Mouse (Mus musculus): ENCODE measurements around the gene Mapk10. TPM values are rescaled to one million over a fixed set of nuclear protein-coding genes. Genes with fewer than 3 reads are reported as not detected.

Gene Mapk10
- total RNA-seq (2014; fragmentation: Nextera tagmentation) (not detected in 2 replicates), total RNA-seq (2017) (0.27 and 0.52 TPM in 2 replicates), polyA plus RNA-seq (2012) (not detected in 2 replicates)

- Histone ChIP-seq H3K9me3 (replicated peaks) (peaks cover 52% of the 10 kb centered on the region), H3K27me3 (ENCODE audit: insufficient read depth, low read length) (no peaks in the 10 kb centered on the region), H3K4me1 (ENCODE audit: insufficient read depth, low read depth, low read length) (no peaks in the 10 kb centered on the region), H3K36me3 (replicated peaks) (no peaks in the 10 kb centered on the region), H3K4me3 (ENCODE audit: low read depth, low read length) (no peak within 1 kb of the TSS)
- no peak for ATAC-seq (ENCODE audit: extremely low read depth, insufficient number of reproducible peaks, low FRiP score, poor library complexity, severe bottlenecking)
- TF ChIP-seq CTCF (IDR thresholded peaks at IDR 0.05; ENCODE audit: low read depth, low read length) = no peak
- no peak for DNase-seq (ENCODE audit: low spot score)
Measured at GRCm38 (mm10) chr5:103211101-103211848, at the start of gene Mapk10. TSS of gene Mapk10 (minus strand) at chr5:103211334.

DNA sequence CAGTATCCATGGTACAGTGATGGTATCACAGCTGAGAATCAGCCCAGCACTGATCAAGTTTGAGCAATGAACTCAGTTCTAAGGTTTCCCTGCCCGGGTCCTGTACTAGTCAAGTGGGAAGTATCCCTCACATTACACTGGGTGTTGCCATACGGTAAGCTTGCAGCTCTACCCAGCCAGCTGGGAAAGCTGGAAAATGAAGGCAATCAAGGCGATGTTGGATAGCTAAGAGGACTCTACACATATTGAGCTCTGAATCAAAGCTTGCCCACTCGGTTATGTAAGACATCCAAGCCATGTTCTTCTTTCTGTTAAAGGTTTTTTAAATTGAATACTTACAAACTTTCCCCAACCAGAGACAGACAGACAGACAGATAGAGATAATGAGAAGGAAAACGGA lies 45.0 kb upstream of the Mapk10 start:
- Histone ChIP-seq H3K9me3 (replicated peaks) (peaks cover 38% of the 10 kb centered on the region), H3K36me3 (replicated peaks) (no peaks in the 10 kb centered on the region), H3K27me3 (ENCODE audit: insufficient read depth, low read length) (no peaks in the 10 kb centered on the region), H3K4me3 (ENCODE audit: low read depth, low read length) (no peak overlapping the region), H3K4me1 (ENCODE audit: insufficient read depth, low read depth, low read length) (no peaks in the 10 kb centered on the region)
- no peak for ATAC-seq (ENCODE audit: extremely low read depth, insufficient number of reproducible peaks, low FRiP score, poor library complexity, severe bottlenecking)
- TF ChIP-seq CTCF (IDR thresholded peaks at IDR 0.05; ENCODE audit: low read depth, low read length) = no peak
- no peak for TF ChIP-seq POLR2AphosphoS5 (IDR thresholded peaks at IDR 0.05; ENCODE audit: insufficient replicate concordance, low read depth, low read length)
- no peak for TF ChIP-seq GATA2 (IDR thresholded peaks at IDR 0.05; ENCODE audit: borderline replicate concordance, low read depth, low read length)
- no peak for TF ChIP-seq TAL1 (conservative IDR thresholded peaks at IDR 0.05; ENCODE audit: low read depth, low read length)
- TF ChIP-seq GATA1 (IDR thresholded peaks at IDR 0.05; ENCODE audit: borderline replicate concordance, low read length) = no peak
- DNase-seq (ENCODE audit: low spot score) = no peak

DNA sequence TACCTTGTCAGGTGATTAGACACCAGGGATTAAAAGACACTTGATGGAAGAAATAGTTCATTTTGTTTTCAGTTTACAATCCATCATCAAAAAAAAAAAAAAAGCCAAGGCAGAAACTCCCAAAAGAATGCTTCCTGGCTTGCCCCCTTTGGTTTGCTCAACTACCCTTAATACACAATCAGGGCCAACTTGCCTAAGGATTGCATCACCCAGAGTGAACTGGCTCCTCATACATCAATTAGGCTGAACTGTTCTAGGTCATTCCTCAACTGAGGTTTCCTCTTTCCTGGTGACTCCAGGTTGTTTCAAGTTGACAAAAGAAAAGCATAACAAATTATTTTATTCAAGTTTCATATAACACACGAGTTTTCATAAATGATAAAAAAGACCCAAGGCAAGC lies 31.3 kb upstream of the Mapk10 start:
- H3K9me3 ChIP-seq (replicated peaks) = peaks cover 11% of the 10 kb centered on the region; the same call in 1 of the 2 replicates
- H3K4me3 ChIP-seq (ENCODE audit: low read depth, low read length) = no peak overlapping the region
- no peaks in the 10 kb centered on the region for H3K4me1 ChIP-seq (ENCODE audit: insufficient read depth, low read depth, low read length)
- TF ChIP-seq GATA2 (IDR thresholded peaks at IDR 0.05; ENCODE audit: borderline replicate concordance, low read depth, low read length) = no peak
- TF ChIP-seq POLR2AphosphoS5 (IDR thresholded peaks at IDR 0.05; ENCODE audit: insufficient replicate concordance, low read depth, low read length) = no peak
- no peak for TF ChIP-seq GATA1 (IDR thresholded peaks at IDR 0.05; ENCODE audit: borderline replicate concordance, low read length)
- TF ChIP-seq CTCF (IDR thresholded peaks at IDR 0.05; ENCODE audit: low read depth, low read length) = no peak
- no peak for TF ChIP-seq TAL1 (conservative IDR thresholded peaks at IDR 0.05; ENCODE audit: low read depth, low read length)
- H3K27me3 ChIP-seq (ENCODE audit: insufficient read depth, low read length) = no peaks in the 10 kb centered on the region
- H3K36me3 ChIP-seq (replicated peaks) = no peaks in the 10 kb centered on the region
- DNase-seq (ENCODE audit: low spot score) (no peak), ATAC-seq (ENCODE audit: extremely low read depth, insufficient number of reproducible peaks, low FRiP score, poor library complexity, severe bottlenecking) (no peak)

- TF ChIP-seq TAL1 (conservative IDR thresholded peaks at IDR 0.05; ENCODE audit: low read depth, low read length) = no peak
- TF ChIP-seq CTCF (IDR thresholded peaks at IDR 0.05; ENCODE audit: low read depth, low read length) = no peak
- TF ChIP-seq GATA2 (IDR thresholded peaks at IDR 0.05; ENCODE audit: borderline replicate concordance, low read depth, low read length) = no peak
- TF ChIP-seq GATA1 (IDR thresholded peaks at IDR 0.05; ENCODE audit: borderline replicate concordance, low read length) = no peak
- no peak for TF ChIP-seq POLR2AphosphoS5 (IDR thresholded peaks at IDR 0.05; ENCODE audit: insufficient replicate concordance, low read depth, low read length)
- H3K4me1 ChIP-seq (ENCODE audit: insufficient read depth, low read depth, low read length) = no peaks in the 10 kb centered on the region
- H3K36me3 ChIP-seq (replicated peaks) = no peaks in the 10 kb centered on the region
- H3K27me3 ChIP-seq (ENCODE audit: insufficient read depth, low read length) = no peaks in the 10 kb centered on the region
- H3K4me3 ChIP-seq (ENCODE audit: low read depth, low read length) = no peak overlapping the region
- ATAC-seq (ENCODE audit: extremely low read depth, insufficient number of reproducible peaks, low FRiP score, poor library complexity, severe bottlenecking) = no peak
- peaks cover 23% of the 10 kb centered on the region for H3K9me3 ChIP-seq (replicated peaks)
- DNase-seq (ENCODE audit: low spot score) = no peak
Measured at GRCm38 (mm10) chr5:103231822-103232221, 20.7 kb upstream of the Mapk10 start.

- H3K27me3 ChIP-seq (ENCODE audit: insufficient read depth, low read length) = no peaks in the 10 kb centered on the region
- TF ChIP-seq POLR2AphosphoS5 (IDR thresholded peaks at IDR 0.05; ENCODE audit: insufficient replicate concordance, low read depth, low read length) = no peak
- no peak for TF ChIP-seq CTCF (IDR thresholded peaks at IDR 0.05; ENCODE audit: low read depth, low read length)
- TF ChIP-seq GATA2 (IDR thresholded peaks at IDR 0.05; ENCODE audit: borderline replicate concordance, low read depth, low read length) = no peak
- no peak for TF ChIP-seq TAL1 (conservative IDR thresholded peaks at IDR 0.05; ENCODE audit: low read depth, low read length)
- TF ChIP-seq GATA1 (IDR thresholded peaks at IDR 0.05; ENCODE audit: borderline replicate concordance, low read length) = no peak
- ATAC-seq (ENCODE audit: extremely low read depth, insufficient number of reproducible peaks, low FRiP score, poor library complexity, severe bottlenecking) = no peak
- no peak overlapping the region for H3K4me3 ChIP-seq (ENCODE audit: low read depth, low read length)
- H3K9me3 ChIP-seq (replicated peaks) = peaks cover 30% of the 10 kb centered on the region
- H3K4me1 ChIP-seq (ENCODE audit: insufficient read depth, low read depth, low read length) = no peaks in the 10 kb centered on the region
- DNase-seq (ENCODE audit: low spot score) = no peak
- H3K36me3 ChIP-seq (replicated peaks) = no peaks in the 10 kb centered on the region
Measured at GRCm38 (mm10) chr5:103230334-103230733, 19.2 kb upstream of the Mapk10 start.

- H3K36me3 ChIP-seq (replicated peaks) = no peaks in the 10 kb centered on the region
- TF ChIP-seq GATA2 (IDR thresholded peaks at IDR 0.05; ENCODE audit: borderline replicate concordance, low read depth, low read length) (no peak), CTCF (IDR thresholded peaks at IDR 0.05; ENCODE audit: low read depth, low read length) (no peak), POLR2AphosphoS5 (IDR thresholded peaks at IDR 0.05; ENCODE audit: insufficient replicate concordance, low read depth, low read length) (no peak), GATA1 (IDR thresholded peaks at IDR 0.05; ENCODE audit: borderline replicate concordance, low read length) (no peak), TAL1 (conservative IDR thresholded peaks at IDR 0.05; ENCODE audit: low read depth, low read length) (no peak)
- H3K4me1 ChIP-seq (ENCODE audit: insufficient read depth, low read depth, low read length) = no peaks in the 10 kb centered on the region
- no peaks in the 10 kb centered on the region for H3K27me3 ChIP-seq (ENCODE audit: insufficient read depth, low read length)
- H3K4me3 ChIP-seq (ENCODE audit: low read depth, low read length) = no peak overlapping the region
- peaks cover 40% of the 10 kb centered on the region for H3K9me3 ChIP-seq (replicated peaks)
- ATAC-seq (ENCODE audit: extremely low read depth, insufficient number of reproducible peaks, low FRiP score, poor library complexity, severe bottlenecking) = no peak
- no peak for DNase-seq (ENCODE audit: low spot score)
Measured at GRCm38 (mm10) chr5:103229321-103229720, 18.2 kb upstream of the Mapk10 start.

All from G1E (cell line).